Mouse (Mus musculus): ENCODE results near the gene Sash3. TPM values are rescaled to one million over a fixed set of nuclear protein-coding genes. Genes with fewer than 3 reads are reported as not detected.

The Sash3 gene
- polyA plus RNA-seq, 1 experiment from 2014 or later: 0.72 TPM

DNA sequence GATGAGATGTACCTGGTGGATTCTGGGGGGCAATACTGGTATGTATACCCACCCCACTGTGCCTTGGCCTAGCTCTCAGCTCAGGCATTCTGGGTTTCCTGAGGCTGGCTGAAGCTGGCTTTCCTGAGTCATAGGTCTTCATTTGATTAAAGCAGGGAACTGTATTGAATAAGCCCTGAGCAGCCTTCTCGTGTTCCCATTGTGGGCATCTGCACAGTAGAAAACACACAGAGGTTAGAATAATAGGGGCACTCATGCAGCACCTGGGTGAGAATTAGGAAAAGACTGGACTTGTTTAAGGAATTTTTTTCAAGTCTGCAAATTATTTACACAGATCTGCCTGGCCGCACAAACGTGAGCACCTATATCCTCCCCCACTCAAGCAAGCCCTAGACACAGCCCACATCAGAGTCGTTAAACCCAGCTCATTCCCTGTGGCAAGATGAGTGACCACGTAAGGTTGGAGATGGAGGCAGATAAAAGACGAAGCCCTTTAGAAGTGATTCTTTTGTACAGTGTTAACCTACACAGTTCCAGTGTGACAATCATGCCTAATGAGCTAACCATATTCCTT lies 19.2 kb upstream of the Sash3 start:
- Histone ChIP-seq H3K36me3 (ENCODE audit: poor library complexity, severe bottlenecking) (no peaks in the 10 kb centered on the region), H3K4me1 (no peaks in the 10 kb centered on the region), H3K27ac (no peak overlapping the region), H3K27me3 (no peaks in the 10 kb centered on the region), H3K4me2 (no peak overlapping the region), H3K9ac (no peak overlapping the region), H3K4me3 (no peak overlapping the region), H3K9me3 (replicated peaks) (no peaks in the 10 kb centered on the region)
- 34% methylated on average over 6 of the region's 6 CpGs for WGBS
- ATAC-seq: no peak

DNA sequence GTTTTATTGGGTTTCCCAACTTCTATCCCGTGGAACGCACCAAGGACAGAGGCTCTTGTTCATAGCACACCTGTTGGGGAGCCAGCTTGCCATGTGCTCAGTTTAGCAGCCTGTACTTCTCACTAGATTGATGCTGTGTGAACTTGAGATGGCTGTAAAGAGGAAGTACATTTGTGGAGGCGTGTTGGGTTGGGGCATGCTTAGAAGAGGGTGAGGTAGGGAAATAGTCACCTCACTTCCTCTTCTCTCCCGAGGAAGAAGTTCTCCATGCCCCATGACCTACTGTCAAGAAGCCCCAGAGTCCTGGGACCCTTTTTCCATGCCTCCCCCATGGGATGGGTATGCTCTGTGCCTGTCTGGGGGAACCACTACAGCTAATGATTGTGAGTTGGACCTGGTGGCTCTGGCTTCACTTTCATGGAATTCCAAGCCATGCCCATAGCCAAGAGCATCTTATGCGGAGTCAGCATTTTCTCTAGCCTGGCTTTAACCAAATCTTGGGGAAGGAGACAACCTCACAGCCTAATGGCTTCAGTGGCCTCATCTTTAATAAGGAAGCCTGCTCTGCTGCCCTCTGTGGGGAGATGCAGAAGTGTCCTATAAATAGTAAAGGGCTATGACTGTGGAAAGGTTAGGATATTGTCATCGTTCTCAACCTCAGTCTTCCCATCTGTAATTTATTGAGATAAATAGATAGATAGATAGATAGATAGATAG lies 18.6 kb upstream of the Sash3 start:
- 80% methylated on average over 6 of the region's 6 CpGs for WGBS

DNA sequence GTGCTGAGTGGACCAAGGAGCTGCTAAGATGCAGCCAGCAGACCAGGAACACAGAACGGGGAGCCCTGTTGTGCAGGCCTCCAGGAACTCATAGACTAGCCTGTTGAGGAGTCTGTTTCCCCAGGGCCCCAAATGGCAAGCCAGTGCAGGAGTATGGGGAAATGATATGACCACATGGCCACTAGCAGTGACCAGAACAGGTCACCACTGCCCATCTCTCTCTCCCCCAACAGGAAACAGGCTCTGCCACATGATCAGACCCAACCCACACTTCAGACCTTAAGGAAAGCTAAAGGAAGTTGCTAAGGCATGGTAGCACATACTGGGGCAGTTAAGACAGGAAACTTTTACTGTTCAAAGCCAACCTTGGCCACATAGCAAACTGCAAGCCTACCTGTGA lies 17.1 kb upstream of the Sash3 start:
- no peak overlapping the region for H3K4me2 ChIP-seq
- ATAC-seq: no peak
- H3K36me3 ChIP-seq (ENCODE audit: poor library complexity, severe bottlenecking): no peaks in the 10 kb centered on the region
- H3K4me3 ChIP-seq: no peak overlapping the region
- no peaks in the 10 kb centered on the region for H3K9me3 ChIP-seq (replicated peaks)
- no peak overlapping the region for H3K9ac ChIP-seq
- H3K27me3 ChIP-seq: no peaks in the 10 kb centered on the region
- no peaks in the 10 kb centered on the region for H3K4me1 ChIP-seq
- no peak overlapping the region for H3K27ac ChIP-seq
- 71% methylated on average over 1 of the region's 1 CpGs for WGBS

More for the DNA sequence above, 18.6 kb upstream of the Sash3 start:
- H3K9me3 ChIP-seq (replicated peaks): no peaks in the 10 kb centered on the region
- H3K4me3 ChIP-seq: no peak overlapping the region
- no peaks in the 10 kb centered on the region for H3K4me1 ChIP-seq
- no peak overlapping the region for H3K4me2 ChIP-seq
- ATAC-seq: no peak
- H3K9ac ChIP-seq: no peak overlapping the region
- H3K27me3 ChIP-seq: no peaks in the 10 kb centered on the region
- no peaks in the 10 kb centered on the region for H3K36me3 ChIP-seq (ENCODE audit: poor library complexity, severe bottlenecking)
- H3K27ac ChIP-seq: no peak overlapping the region

DNA sequence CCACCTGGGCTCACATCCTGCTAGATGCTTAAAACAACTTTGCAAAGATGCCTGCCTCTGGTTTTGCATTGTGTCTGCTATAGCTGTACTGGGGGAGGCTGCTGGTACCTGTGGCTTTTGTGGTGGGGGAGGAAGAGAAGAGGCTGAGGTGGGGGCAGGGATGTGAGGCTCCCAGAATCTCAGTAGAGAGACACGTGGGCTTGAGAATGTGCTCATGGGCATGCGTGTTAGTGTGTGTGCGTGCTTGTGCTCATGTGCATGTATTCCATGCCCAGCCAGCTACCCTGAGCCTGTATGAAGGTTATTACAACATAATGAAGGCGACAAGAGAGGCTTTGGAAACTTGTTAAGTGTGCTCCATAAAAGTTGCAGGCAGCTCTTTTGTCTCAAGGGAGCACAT lies 9.3 kb upstream of the Sash3 start:
- H3K27me3 ChIP-seq: no peaks in the 10 kb centered on the region
- H3K9me3 ChIP-seq (replicated peaks): no peaks in the 10 kb centered on the region
- no peak overlapping the region for H3K27ac ChIP-seq
- H3K4me3 ChIP-seq: no peak overlapping the region
- H3K36me3 ChIP-seq (ENCODE audit: poor library complexity, severe bottlenecking): no peaks in the 10 kb centered on the region
- H3K4me2 ChIP-seq: no peak overlapping the region
- peaks cover 9% of the 10 kb centered on the region; the same call in 1 of the 2 replicates for H3K4me1 ChIP-seq
- ATAC-seq: no peak
- H3K9ac ChIP-seq: no peak overlapping the region
- WGBS: 90% methylated on average over 4 of the region's 4 CpGs

DNA sequence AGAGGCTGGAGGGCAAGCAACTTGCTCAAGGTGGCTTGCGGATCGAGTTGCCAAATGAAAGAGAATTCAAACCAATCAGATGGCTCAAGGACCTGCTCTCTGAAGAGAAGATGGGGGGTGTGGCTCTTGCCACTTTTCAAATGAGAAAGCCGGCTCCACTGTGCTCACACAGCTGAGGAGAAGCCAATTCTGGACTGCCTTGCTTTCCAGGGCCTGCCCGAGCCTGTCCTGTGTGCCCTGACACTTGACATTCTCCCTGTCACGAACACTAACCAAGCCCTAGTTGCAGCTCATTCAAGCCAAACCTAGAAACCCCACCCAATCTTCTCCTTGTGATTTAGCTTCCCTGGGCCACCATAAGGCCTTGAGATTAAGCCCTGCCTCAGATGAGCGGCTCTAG lies 8.2 kb upstream of the Sash3 start:
- WGBS: 58% methylated on average over 6 of the region's 6 CpGs
- no peak for ATAC-seq
- Histone ChIP-seq H3K27ac (no peak overlapping the region), H3K4me3 (no peak overlapping the region), H3K27me3 (no peaks in the 10 kb centered on the region), H3K4me1 (peaks cover 9% of the 10 kb centered on the region; the same call in 1 of the 2 replicates), H3K9ac (no peak overlapping the region), H3K9me3 (replicated peaks) (no peaks in the 10 kb centered on the region), H3K4me2 (no peak overlapping the region), H3K36me3 (ENCODE audit: poor library complexity, severe bottlenecking) (no peaks in the 10 kb centered on the region)

DNA sequence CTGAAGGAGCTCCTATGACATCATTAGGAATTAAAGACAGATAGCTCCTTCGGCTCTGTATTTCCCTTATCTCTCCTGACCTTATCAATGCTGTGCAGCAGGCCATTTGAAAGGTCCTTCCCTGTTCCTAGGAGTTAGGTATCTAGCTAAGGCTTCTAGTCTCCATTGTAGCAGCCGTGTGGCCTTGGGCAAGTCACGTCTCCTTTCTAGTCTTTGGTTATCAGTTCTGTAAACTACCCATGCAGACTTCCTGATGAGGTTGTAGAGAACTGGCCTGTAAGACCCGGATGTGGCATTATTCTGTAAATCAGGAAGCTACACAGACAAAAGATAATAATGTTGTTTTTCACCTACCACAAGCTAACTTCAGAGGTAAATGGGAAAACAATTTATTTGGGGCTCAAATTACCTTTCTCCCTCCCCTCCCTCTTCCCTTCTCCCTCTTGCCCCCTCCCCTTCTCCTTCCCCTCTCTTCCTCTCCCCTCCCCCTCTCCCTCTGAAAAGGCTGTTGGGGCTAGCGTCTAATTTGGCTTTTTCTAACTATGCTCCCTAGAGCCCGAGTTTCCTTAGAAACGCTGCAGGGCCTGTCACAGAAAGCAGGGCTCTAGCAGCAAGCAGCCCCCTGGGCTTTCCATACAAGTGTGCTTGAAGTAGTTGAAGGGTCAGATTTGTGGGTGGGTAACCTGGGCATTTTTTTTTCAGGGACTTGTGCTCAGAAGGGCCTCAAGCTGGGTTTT lies 7.5 kb upstream of the Sash3 start:
- Histone ChIP-seq H3K27ac (no peak overlapping the region), H3K36me3 (ENCODE audit: poor library complexity, severe bottlenecking) (no peaks in the 10 kb centered on the region)
- peak; percentile 33; the same call in 1 of the 2 replicates for ATAC-seq

DNA sequence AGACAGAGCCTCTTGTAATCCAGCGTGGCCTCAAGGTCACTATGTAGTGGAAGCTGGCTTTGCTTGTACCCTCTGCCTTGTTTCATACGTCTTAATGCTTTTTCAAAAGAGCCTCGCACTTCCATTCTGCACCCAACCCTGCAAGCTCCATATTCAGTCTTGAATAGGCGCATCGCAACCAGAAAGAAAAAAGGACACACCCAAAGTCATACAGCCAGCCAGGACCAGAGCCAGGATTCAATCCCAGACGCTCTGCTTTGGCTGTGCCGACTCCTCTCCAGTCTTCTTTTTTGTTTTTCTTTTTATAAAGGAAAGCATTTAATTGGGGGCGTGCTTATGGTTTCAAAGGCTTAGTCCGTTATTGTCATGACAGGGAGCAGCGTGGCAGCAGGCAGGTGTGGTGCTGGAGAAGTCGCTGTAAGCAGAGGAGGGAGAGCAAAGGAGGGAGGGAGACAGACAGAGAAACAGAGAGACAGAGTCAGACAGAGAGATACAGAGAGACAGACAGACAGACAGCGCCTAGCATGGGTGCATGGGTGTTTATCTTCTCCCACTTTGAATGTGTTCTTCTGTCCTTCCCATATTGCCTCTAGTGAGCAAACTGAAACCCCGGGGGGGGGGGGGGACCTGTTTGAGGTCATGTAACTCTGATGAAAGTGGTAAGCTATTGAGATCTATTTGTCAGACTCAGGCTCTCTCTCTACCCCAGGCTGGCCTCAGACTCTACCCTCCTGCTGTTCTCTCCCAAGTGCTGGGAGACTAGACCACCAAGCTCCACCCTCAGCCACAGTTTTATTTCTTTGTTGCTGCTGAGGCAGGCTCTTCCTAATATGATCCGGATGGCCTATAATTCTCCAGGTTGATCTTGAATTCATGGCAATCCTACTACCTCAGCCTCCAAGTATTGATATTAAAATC lies 6.6 kb upstream of the Sash3 start:
- no peak for ATAC-seq
- H3K27ac ChIP-seq: no peak overlapping the region

More for the DNA sequence above, 7.5 kb upstream of the Sash3 start:
- H3K9ac ChIP-seq: no peak overlapping the region
- no peak overlapping the region for H3K4me3 ChIP-seq
- H3K4me1 ChIP-seq: peaks cover 9% of the 10 kb centered on the region; the same call in 1 of the 2 replicates
- H3K27me3 ChIP-seq: no peaks in the 10 kb centered on the region
- WGBS: 45% methylated on average over 7 of the region's 7 CpGs
- H3K4me2 ChIP-seq: no peak overlapping the region
- no peaks in the 10 kb centered on the region for H3K9me3 ChIP-seq (replicated peaks)

DNA sequence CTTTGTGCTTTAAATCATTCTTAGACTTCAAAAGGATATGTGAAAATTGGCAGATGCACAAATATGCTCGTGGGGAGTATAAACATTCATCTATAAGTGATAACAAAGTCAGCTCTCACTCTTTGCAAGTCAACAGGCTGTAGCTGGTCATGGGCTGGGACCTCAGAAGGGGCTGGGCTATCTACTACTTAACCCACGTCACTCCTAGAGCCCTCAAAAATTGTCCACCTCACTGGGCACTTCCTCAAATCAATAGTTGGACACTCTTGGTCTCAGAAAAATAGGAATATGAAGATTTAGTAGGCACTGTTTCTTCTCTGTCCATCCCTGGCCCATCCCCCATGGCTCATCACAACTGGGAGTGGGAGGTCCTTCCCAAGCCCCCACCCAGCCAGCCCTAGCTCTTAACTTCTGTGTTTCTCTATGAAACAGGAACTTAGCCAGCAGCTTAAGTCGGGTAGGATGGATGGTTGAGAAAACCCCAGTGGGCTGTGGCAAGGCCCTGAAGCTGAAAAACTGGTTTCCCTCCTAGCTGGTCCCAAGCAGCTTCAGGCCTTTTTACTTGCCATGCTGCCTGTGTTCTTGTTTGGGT lies 5.9 kb upstream of the Sash3 start:
- no peak overlapping the region for H3K27ac ChIP-seq
- no peak overlapping the region for H3K4me3 ChIP-seq
- no peak overlapping the region for H3K9ac ChIP-seq
- no peaks in the 10 kb centered on the region for H3K27me3 ChIP-seq
- H3K36me3 ChIP-seq (ENCODE audit: poor library complexity, severe bottlenecking): no peaks in the 10 kb centered on the region
- no peak for ATAC-seq
- no peaks in the 10 kb centered on the region for H3K9me3 ChIP-seq (replicated peaks)
- 62% methylated on average over 3 of the region's 3 CpGs for WGBS
- H3K4me2 ChIP-seq: no peak overlapping the region
- peaks cover 9% of the 10 kb centered on the region; the same call in 1 of the 2 replicates for H3K4me1 ChIP-seq

More for the DNA sequence above, 6.6 kb upstream of the Sash3 start:
- no peaks in the 10 kb centered on the region for H3K36me3 ChIP-seq (ENCODE audit: poor library complexity, severe bottlenecking)
- no peak overlapping the region for H3K4me3 ChIP-seq
- peak overlapping the region; percentile 7; the same call in 1 of the 2 replicates for H3K4me2 ChIP-seq
- no peaks in the 10 kb centered on the region for H3K9me3 ChIP-seq (replicated peaks)
- WGBS: 29% methylated on average over 14 of the region's 14 CpGs
- no peaks in the 10 kb centered on the region for H3K27me3 ChIP-seq
- no peak overlapping the region for H3K9ac ChIP-seq
- peaks cover 9% of the 10 kb centered on the region; the same call in 1 of the 2 replicates for H3K4me1 ChIP-seq

DNA sequence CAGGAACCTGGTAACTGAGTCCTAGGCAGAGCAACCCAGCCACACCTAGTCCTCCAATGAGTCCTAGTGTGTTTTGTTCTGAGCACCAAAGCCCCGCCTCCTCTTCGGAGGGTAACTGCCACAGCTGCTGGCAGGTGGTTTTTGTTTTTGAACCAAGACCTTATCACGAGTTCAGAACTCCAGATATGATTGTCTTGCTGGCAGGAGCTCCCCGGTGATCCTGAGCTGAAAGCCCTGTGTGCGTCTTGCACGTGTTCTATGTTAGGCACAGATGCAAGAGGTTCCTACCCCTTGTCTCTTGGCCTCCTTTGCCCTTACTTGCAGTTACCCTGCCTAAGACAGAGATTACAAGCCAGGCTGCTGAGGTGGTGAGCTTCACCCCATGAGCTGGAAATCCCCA lies 4.8 kb upstream of the Sash3 start:
- 78% methylated on average over 6 of the region's 6 CpGs for WGBS
- H3K9ac ChIP-seq: no peak overlapping the region
- no peaks in the 10 kb centered on the region for H3K27me3 ChIP-seq
- peaks cover 9% of the 10 kb centered on the region; the same call in 1 of the 2 replicates for H3K4me1 ChIP-seq
- no peaks in the 10 kb centered on the region for H3K9me3 ChIP-seq (replicated peaks)
- H3K27ac ChIP-seq: no peak overlapping the region
- no peak overlapping the region for H3K4me3 ChIP-seq
- ATAC-seq: no peak
- H3K4me2 ChIP-seq: no peak overlapping the region
- H3K36me3 ChIP-seq (ENCODE audit: poor library complexity, severe bottlenecking): no peaks in the 10 kb centered on the region

DNA sequence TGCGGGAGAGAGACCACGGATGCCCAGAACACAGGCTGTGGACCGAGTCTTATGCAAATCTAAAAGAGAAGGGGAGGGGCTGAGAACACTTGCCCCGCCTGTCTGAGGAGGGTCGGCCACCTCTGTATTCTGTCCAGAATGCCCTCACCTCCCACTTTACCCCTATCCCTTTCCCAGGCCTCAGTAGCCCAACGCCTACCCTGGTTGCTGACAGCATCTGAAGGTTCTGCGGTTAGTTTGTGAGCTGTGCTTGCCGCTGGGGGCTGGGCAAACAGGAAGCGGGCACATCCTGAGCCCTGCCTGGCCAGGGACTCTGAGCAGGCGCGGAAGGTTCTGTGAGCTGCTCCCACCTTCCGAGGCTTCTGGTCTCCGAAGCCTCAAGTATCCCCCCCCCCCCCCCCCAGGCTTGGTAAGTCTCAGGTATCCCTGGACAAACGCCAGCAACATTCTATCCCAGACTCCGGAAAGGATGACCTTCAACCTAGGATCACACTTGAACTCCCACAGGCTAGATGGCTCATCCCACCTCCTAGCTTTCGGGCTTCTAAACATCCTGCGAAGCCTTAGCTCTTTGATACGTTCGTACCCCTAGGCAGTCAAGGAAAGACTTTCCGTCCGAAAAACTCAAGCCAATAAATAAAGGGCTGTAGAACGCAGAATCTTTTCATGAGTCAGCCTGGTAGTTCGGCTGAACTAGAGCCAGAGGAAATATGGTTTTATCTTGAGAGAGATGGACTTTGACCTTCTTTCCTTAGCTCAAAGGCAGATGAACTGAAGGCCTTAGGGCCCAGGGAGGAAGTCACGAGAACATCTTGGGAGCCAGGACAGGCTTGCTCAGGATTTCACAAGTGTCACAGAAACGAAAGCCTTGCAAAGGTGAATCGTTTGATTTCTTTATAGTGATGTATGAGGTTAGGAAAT lies 2.6 kb upstream of the Sash3 start:
- peaks cover 9% of the 10 kb centered on the region; the same call in 1 of the 2 replicates for H3K4me1 ChIP-seq
- H3K9ac ChIP-seq: no peak overlapping the region
- no peak for ATAC-seq
- H3K36me3 ChIP-seq (ENCODE audit: poor library complexity, severe bottlenecking): no peaks in the 10 kb centered on the region
- H3K9me3 ChIP-seq (replicated peaks): no peaks in the 10 kb centered on the region
- H3K4me2 ChIP-seq: no peak overlapping the region; the same call in 1 of the 2 replicates
- H3K27me3 ChIP-seq: no peaks in the 10 kb centered on the region
- H3K27ac ChIP-seq: no peak overlapping the region
- 60% methylated on average over 26 of the region's 26 CpGs for WGBS
- no peak overlapping the region for H3K4me3 ChIP-seq
